Mouse (Mus musculus) cerebellum, adult 2 months (tissue): ENCODE results near the gene Hs3st3a1. TPM values are rescaled to one million over a fixed set of nuclear protein-coding genes. Genes with fewer than 3 reads are reported as not detected.

ENCODE experiments used
- DNase-seq, 2 experiments: peaks; one replicate each; pipeline ENCODE4 v3.0.0; 2021
- H3K27ac ChIP-seq: fragments of 200-500 bp; 2 replicates; pipeline ENCODE4 v1.5.1; 2012; ENCODE audit warnings: low read length, control low read depth, inconsistent platforms; ENCODE audit not compliant: insufficient read depth
- H3K27me3 ChIP-seq: fragments of 200-500 bp; 2 replicates; pipeline ENCODE4 v1.6.1; 2012; ENCODE audit warnings: inconsistent platforms, mild to moderate bottlenecking, low read length, moderate library complexity; ENCODE audit not compliant: control insufficient read depth, insufficient read depth
- H3K4me1 ChIP-seq: fragments of 200-500 bp; 2 replicates; pipeline ENCODE4 v1.6.1; 2011; ENCODE audit warnings: low read length; ENCODE audit not compliant: control insufficient read depth, insufficient read depth
- H3K4me3 ChIP-seq: fragments of 200-500 bp; replicated peaks from 2 replicates; pipeline ENCODE3; 2011; ENCODE audit warnings: mild to moderate bottlenecking, low read depth, low read length, control low read depth; ENCODE audit not compliant: insufficient read depth
- CTCF ChIP-seq: fragments of 200-500 bp; IDR thresholded peaks from 2 replicates; pipeline ENCODE4 v1.5.1; 2011; ENCODE audit warnings: low read depth, mild to moderate bottlenecking, control low read depth, low read length, moderate library complexity, borderline replicate concordance; ENCODE audit not compliant: insufficient read depth
- POLR2A ChIP-seq: fragments of 200-500 bp; IDR thresholded peaks from 2 replicates; pipeline ENCODE4 v1.6.1; 2011; ENCODE audit warnings: low read length, control low read depth, borderline replicate concordance; ENCODE audit not compliant: insufficient read depth
- WGBS: fragments of 180-500 bp; shearing (Covaris S2); methylation state at CpG from one replicate; pipeline ENCODE4 v1.1.7; 2018; 5-methylcytosine and 5-hydroxymethylcytosine counted together
- polyA plus RNA-seq: library from polyadenylated mRNA; depleted of rRNA; stranded (reverse); fragments of >200 nt; gene quantifications from 2 replicates; pipeline ENCODE4 v1.2.3, GENCODE M21; 2012

Gene Hs3st3a1
- polyA plus RNA-seq, 1 experiment = 0.72 TPM

DNA sequence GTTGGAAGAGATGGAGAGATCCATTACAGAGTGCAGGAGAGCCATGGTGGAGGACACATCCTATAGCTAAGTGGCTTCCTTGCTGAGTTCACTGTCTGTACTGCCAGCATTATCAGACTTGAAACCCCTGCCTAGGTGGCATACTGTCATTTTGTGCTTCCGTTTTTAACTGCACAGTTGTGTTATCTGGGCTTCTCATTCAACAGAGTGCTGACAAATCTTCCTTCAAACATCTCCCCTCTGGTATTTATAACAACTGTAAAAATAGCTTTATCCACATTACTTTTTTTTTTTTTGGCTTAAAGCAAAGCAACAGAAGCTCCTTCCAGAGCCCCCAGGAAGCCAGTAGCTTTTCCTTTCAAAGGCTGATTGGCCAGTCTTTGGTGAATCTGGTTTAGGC, 10.1 kb downstream of the Hs3st3a1 start:
- no peak for DNase-seq
- no peak for TF ChIP-seq CTCF
- TF ChIP-seq POLR2A = no peak
- H3K4me3 ChIP-seq = no peak overlapping the region
- no peak overlapping the region for H3K27ac ChIP-seq
- H3K27me3 ChIP-seq = no peaks in the 10 kb centered on the region; the same call in 1 of the 2 replicates
- H3K4me1 ChIP-seq = peaks cover 5% of the 10 kb centered on the region; the same call in 1 of the 2 replicates
- WGBS = 91% methylated on average over 1 of the region's 1 CpGs

DNA sequence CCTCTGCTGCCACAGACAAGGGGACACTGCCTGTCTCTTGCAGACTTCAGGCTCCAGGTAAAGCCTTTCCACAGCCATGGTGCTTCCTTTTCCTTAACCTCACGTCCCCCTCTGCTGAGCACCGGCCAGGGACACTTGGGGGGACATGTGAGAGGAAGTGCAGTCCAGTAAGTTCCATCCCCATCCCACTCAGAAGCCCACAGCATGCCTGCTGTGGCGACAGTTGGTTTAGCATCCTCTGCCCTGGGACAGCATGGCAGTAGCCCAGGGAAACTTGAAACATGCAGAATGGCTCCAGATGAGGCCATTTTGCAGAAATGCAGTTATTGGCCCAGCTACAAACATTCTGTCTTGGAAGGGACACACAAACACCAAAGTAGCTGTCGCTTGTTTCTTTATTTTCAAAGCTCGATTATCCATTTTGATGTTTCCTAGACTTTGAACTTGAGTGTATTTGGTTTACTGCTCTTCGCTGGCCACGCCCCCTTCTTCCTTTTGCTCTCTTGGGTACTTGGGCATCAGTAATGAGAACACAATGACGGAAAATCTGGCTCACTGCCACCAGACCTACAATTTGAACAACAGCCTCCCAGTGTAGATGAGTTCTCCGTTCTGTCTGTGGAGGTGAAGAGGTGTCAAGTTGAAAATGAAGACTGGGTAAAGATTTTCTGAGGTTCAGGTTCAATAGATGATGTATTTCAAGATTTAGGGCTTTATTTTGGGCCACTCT, 13.6 kb downstream of the Hs3st3a1 start:
- WGBS = 18% methylated on average over 9 of the region's 9 CpGs
- no peak overlapping the region for H3K27ac ChIP-seq
- H3K4me1 ChIP-seq = peaks cover 5% of the 10 kb centered on the region; the same call in 1 of the 2 replicates
- no peak overlapping the region for H3K4me3 ChIP-seq
- TF ChIP-seq POLR2A = no peak
- no peak for TF ChIP-seq CTCF
- no peaks in the 10 kb centered on the region; the same call in 1 of the 2 replicates for H3K27me3 ChIP-seq
- no peak for DNase-seq

DNA sequence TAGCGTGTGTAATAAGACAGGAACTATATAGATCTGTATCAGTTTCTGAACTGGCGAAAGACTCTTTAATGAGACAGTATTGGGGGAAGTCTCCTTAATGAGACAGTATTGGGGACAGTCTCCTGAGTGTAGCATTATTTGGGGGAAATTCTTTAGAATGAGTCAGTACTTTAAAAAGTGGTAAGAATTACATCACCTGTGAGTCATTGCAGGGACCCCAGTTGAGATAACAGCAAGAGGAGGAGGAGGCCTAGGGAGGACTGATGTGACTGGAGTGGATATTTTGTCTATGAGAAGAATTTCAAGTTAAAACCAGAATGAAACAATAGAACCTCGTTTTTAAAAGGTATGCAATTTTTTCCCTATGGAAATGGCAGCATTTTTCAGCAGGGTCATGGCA, 26.6 kb downstream of the Hs3st3a1 start:
- Histone ChIP-seq H3K4me3 (no peak overlapping the region), H3K4me1 (no peaks in the 10 kb centered on the region), H3K27ac (no peak overlapping the region), H3K27me3 (no peaks in the 10 kb centered on the region)
- TF ChIP-seq POLR2A (no peak), CTCF (no peak)
- 77% methylated on average over 3 of the region's 3 CpGs for WGBS
- no peak for DNase-seq

DNA sequence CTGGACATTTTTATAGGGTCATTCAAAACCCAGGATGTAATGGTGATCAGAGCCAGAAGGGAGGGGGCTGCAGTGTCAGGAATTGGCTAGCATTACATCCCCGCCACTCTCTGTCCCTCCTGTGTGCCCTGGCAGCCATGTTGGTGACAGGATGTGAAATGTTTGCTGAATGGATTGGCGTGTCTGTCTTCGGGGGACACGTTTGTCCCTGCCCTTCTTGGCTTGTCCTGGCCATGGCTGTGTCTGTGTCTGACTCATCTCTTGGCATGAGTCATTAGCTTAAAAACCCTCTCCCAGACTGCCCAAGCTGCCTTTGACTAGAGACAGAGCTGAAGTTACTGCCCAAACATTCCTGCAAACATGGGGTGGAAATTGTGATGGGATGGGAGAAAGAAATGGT, 33.6 kb downstream of the Hs3st3a1 start:
- no peak for DNase-seq
- H3K4me1 ChIP-seq = no peaks in the 10 kb centered on the region
- no peaks in the 10 kb centered on the region for H3K27me3 ChIP-seq
- TF ChIP-seq POLR2A = no peak
- no peak for TF ChIP-seq CTCF
- no peak overlapping the region for H3K27ac ChIP-seq
- no peak overlapping the region for H3K4me3 ChIP-seq
- WGBS = 7% methylated on average over 4 of the region's 4 CpGs

DNA sequence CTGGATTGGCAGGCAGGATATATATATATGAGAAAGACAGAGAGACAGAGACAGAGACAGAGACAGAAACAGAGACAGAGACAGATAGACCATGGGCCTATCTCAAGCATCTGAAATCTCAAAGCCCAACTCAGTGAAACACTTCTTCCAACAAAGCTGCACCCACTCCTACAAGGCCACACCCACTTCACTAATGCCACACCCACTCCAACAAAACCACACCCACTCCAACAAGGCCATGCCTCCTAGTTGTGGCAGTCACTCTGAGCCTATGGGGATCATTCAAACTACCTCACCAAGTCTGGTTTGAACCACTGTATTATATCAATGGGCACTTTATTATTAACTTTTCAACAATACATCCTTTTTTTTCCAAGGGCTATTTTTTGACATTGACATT, 35.6 kb downstream of the Hs3st3a1 start:
- no peak for DNase-seq
- H3K27me3 ChIP-seq = no peaks in the 10 kb centered on the region
- no peak overlapping the region for H3K4me3 ChIP-seq
- H3K4me1 ChIP-seq = no peaks in the 10 kb centered on the region
- no peak overlapping the region for H3K27ac ChIP-seq
- TF ChIP-seq POLR2A (no peak), CTCF (no peak)

DNA sequence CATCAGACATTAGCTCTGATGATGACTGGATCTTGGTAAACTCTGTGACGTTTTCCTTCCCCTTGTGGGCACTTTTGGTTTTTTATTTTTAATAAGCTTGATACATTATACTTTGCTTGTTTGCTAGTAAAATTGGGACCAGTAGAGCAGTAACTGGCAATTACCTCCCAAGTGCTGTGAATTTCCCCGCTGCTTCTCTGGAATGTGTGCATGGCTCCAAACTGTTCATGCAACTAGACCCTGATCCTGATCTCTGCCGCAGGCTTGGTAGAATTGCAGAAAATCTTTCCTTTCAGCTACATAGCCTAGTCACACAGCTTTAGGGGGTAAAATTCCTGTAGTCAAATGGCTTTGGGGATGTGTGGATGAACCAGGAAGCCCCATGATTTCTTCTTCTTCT, 38.5 kb downstream of the Hs3st3a1 start:
- 85% methylated on average over 3 of the region's 3 CpGs for WGBS
- no peaks in the 10 kb centered on the region for H3K4me1 ChIP-seq
- H3K4me3 ChIP-seq = no peak overlapping the region
- no peak overlapping the region for H3K27ac ChIP-seq
- no peak for DNase-seq
- no peak for TF ChIP-seq POLR2A
- no peak for TF ChIP-seq CTCF
- H3K27me3 ChIP-seq = no peaks in the 10 kb centered on the region

DNA sequence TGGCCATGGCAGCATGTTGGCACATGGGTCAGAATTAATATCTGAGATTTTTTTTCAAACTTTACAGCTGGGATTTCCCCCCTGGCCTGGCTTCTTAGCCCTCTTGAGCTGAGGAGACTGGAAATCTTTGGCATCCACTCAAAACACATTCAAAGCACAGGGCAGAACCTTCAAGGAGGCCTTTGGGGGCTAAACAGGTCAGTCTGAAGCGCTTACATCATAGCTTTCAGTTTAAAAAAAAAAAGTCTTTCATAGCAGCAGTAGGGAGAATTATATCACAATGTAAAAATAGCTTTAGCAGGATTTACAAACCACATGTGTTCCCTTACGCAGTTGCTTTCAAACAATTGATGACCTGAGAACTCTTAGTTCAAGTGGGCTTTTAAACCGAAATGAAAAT, 46.3 kb downstream of the Hs3st3a1 start:
- Histone ChIP-seq H3K27me3 (no peaks in the 10 kb centered on the region), H3K4me3 (no peak overlapping the region), H3K4me1 (no peaks in the 10 kb centered on the region), H3K27ac (no peak overlapping the region)
- TF ChIP-seq CTCF (no peak), POLR2A (no peak)
- WGBS = 87% methylated on average over 3 of the region's 3 CpGs
- no peak for DNase-seq
